Mouse (Mus musculus) embryo, embryonic 11.5 days (tissue): ENCODE data around the gene Notch2.

Experiments used
- DNase-seq: peaks from one replicate; pipeline ENCODE4 v3.0.0-alpha.2; 2012; ENCODE audit warnings: low read depth, low spot score

The Notch2 gene

GRCm38 (mm10) chr3:98149881-98150280 is 136.6 kb downstream of the Notch2 start:
- DNase-seq: no peak

GRCm38 (mm10) chr3:98151016-98151415 is 137.7 kb downstream of the Notch2 start:
- no peak for DNase-seq

- no peak for DNase-seq
Measured at GRCm38 (mm10) chr3:98153460-98153859, 140.1 kb downstream of the Notch2 start.

GRCm38 (mm10) chr3:98156158-98156557 is 142.8 kb downstream of the Notch2 start:
- DNase-seq: no peak

GRCm38 (mm10) chr3:98157073-98157472 is 143.7 kb downstream of the Notch2 start:
- no peak for DNase-seq

- no peak for DNase-seq
Measured at GRCm38 (mm10) chr3:98157585-98157984, 144.3 kb downstream of the Notch2 start.

- no peak for DNase-seq
Measured at GRCm38 (mm10) chr3:98158646-98159045, 145.3 kb downstream of the Notch2 start.

GRCm38 (mm10) chr3:98159289-98159688 is 146.0 kb downstream of the Notch2 start:
- DNase-seq: peak; percentile 5

- no peak for DNase-seq
Measured at GRCm38 (mm10) chr3:98160330-98160729, 147.0 kb downstream of the Notch2 start, which contains the start of gene Adam30. Gene Adam30 (plus strand): TSS chr3:98160630.

- no peak for DNase-seq
Measured at GRCm38 (mm10) chr3:98178340-98178739, 165.0 kb downstream of the Notch2 start.

GRCm38 (mm10) chr3:98180805-98181204 is 167.5 kb downstream of the Notch2 start:
- DNase-seq: peak; percentile 35

- DNase-seq: no peak
Measured at GRCm38 (mm10) chr3:98185163-98185714, 171.9 kb downstream of the Notch2 start.

- DNase-seq: no peak
Measured at GRCm38 (mm10) chr3:98187777-98188176, 174.4 kb downstream of the Notch2 start.

- no peak for DNase-seq
Measured at GRCm38 (mm10) chr3:98197711-98198532, 184.6 kb downstream of the Notch2 start.

- DNase-seq: no peak
Measured at GRCm38 (mm10) chr3:98199747-98200146, 186.4 kb downstream of the Notch2 start.
